Mouse (Mus musculus) heart, embryonic 14.5 days (tissue): ENCODE data around the gene Scaf8. TPM values are rescaled to one million over a fixed set of nuclear protein-coding genes. Genes with fewer than 3 reads are reported as not detected.
"Not testable (repeated sequence)": the region's sequence is repeated elsewhere in the genome, so short reads cannot be mapped to it uniquely, and the experiment has no call there.

Source experiments
- ATAC-seq: fragments of 200-750 bp; cut with Nextera tagmentation; 2 replicates; pipeline ENCODE4 v1.8.0; 2017; ENCODE audit warnings: low read depth, moderate TSS enrichment; ENCODE audit not compliant: insufficient number of reproducible peaks, insufficient read depth, low FRiP score
- H3K27ac ChIP-seq, 2 experiments: fragments of 200-500 bp in 1 of 2; fragments of 300-500 bp in 1 of 2; sonication (generic) in 1 of 2; replicated peaks in 1 of 2; 2 replicates each; pipeline ENCODE4 v1.5.1; 2012 to 2014; ENCODE audit warnings: low read depth in 2 of 2, low read length in 2 of 2, control low read depth in 1 of 2, mild to moderate bottlenecking in 1 of 2, mixed read lengths in 1 of 2; ENCODE audit not compliant: control insufficient read depth in 1 of 2, insufficient read depth in 1 of 2
- H3K27me3 ChIP-seq: fragments of 300-500 bp; sonication (generic); 2 replicates; pipeline ENCODE4 v1.6.1; 2014; ENCODE audit warnings: mild to moderate bottlenecking, low read length, control low read depth; ENCODE audit not compliant: control insufficient read depth, insufficient read depth
- H3K36me3 ChIP-seq: fragments of 300-500 bp; sonication (generic); 2 replicates; pipeline ENCODE4 v1.6.1; 2014; ENCODE audit warnings: mild to moderate bottlenecking, control low read depth, low read length, mixed read lengths; ENCODE audit not compliant: control insufficient read depth, insufficient read depth
- H3K4me1 ChIP-seq, 2 experiments: fragments of 200-500 bp in 1 of 2; fragments of 300-500 bp in 1 of 2; sonication (generic) in 1 of 2; 2 replicates each; pipeline ENCODE4 v1.6.1; 2012 to 2014; ENCODE audit warnings: low read length in 2 of 2, control low read depth in 1 of 2, mixed read lengths in 1 of 2; ENCODE audit not compliant: control insufficient read depth in 2 of 2, insufficient read depth in 2 of 2
- H3K4me2 ChIP-seq: fragments of 300-500 bp; sonication (generic); 2 replicates; pipeline ENCODE4 v1.6.1; 2014; ENCODE audit warnings: mild to moderate bottlenecking, low read length
- H3K4me3 ChIP-seq, 2 experiments: fragments of 200-500 bp in 1 of 2; fragments of 300-500 bp in 1 of 2; sonication (generic) in 1 of 2; 2 replicates each; pipeline ENCODE4 v1.5.1; 2012 to 2014; ENCODE audit warnings: low read length in 2 of 2, mild to moderate bottlenecking in 2 of 2, control low read depth in 1 of 2, low read depth in 1 of 2, moderate library complexity in 1 of 2; ENCODE audit not compliant: control insufficient read depth in 1 of 2, insufficient read depth in 1 of 2
- H3K9ac ChIP-seq: fragments of 300-500 bp; sonication (generic); 2 replicates; pipeline ENCODE4 v1.6.1; 2014; ENCODE audit warnings: mild to moderate bottlenecking, low read length
- H3K9me3 ChIP-seq: fragments of 300-500 bp; sonication (generic); 2 replicates; pipeline ENCODE4 v1.6.1; 2016; ENCODE audit warnings: low read length, control low read depth; ENCODE audit not compliant: control insufficient read depth
- WGBS: fragments of 180-500 bp; shearing (Covaris S2); extraction: QIAGEN DNeasy Blood & Tissue Kit; methylation state at CpG from one replicate; pipeline ENCODE4 v1.1.7; 2014; 5-methylcytosine and 5-hydroxymethylcytosine counted together
- polyA plus RNA-seq: library from polyadenylated mRNA; unstranded; fragments of >200 nt; fragmentation: Nextera tagmentation; extraction: Ambion mirVana; gene quantifications from 2 replicates; pipeline ENCODE4 v1.2.1, GENCODE M21; 2014

Gene Scaf8
- polyA plus RNA-seq, 1 experiment from 2014 or later, result 16.8 TPM

DNA sequence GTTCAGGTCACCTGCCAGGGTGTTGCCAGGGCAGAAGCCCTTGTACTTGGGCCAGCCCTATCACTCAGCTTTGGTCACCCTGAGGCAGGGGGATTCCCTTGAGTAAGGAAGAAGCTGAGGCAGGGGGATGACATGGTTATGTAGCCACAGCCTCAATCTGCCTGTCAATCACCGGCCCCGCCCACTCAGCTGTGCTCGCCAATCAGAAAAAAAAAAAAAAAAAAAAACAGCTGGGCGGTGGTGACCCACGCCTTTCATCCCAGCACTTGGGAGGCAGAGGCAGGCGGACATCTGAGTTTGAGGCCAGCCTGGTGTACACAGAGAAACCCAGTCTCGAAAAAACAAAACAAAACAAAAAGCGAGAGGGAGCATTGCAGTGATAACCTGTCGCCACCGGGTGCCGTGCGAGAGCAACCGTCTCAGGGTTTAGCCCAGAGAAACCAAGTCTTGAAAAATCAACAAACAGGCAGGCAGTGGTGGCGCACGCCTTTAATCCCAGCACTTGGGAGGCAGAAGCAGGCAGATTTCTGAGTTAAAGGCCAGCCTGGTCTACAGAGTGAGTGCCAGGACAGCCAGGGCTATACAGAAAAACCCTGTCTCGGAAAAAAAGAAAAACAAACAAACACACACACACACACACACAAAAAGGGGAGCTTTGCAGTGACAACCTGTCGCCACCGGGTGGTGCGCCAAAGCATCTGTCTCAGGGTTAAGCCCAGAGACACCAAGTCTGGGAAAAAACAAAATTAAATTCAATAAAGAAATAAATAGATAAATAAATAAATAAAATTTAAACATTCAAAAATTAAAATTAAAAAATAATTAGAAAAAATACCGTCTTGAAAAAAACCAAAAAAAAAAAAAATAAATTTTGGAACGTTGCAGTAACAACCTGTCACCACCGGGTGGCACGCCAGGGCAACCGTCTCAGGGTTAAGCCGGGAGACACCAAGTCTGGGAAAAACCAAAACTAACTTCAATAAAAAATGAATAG is 31.7 kb upstream of the Scaf8 start:
- not testable (repeated sequence) for H3K4me1 ChIP-seq, ATAC-seq, H3K9me3 ChIP-seq, H3K27me3 ChIP-seq, H3K27ac ChIP-seq, H3K36me3 ChIP-seq
- H3K4me3 ChIP-seq, result peak overlapping the region; percentile 46 to 51
- peak overlapping the region; percentile 38; the same call in 1 of the 2 replicates for H3K9ac ChIP-seq
- H3K4me2 ChIP-seq, result peak overlapping the region; percentile 51
- WGBS, result 4% methylated on average over 25 of the region's 25 CpGs

DNA sequence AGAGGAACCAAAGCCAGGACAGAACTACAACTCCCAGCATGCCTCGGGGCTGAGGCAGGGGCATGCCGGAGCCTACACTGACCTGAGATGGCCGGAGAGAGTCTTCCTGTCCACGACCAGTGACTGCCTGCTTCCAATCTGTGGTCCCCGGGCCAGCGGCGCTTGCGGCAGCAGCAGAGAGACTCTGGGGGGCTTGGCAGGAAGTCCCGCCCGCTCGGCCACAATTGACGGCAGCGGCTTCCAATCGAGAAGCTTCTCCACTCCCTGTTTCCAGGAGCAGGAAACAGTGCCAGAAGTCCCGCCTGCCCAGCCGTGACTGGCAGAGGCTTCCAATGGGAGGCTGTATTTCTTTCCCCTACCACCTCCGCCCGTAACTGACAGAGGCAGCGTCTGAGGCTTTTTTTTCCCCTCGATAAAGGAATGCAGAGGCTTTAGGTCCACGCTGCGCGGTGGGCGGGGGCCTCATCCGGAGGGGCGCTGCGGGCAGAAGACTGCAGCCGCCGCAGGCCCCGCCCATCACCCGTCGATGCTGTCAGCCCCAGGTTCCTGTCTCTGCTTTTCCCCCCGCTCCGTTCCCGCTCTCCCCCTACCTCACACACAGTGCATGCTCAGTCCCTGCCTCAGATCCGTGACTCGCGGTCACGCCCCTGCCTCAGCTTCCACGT is 30.8 kb upstream of the Scaf8 start:
- H3K36me3 ChIP-seq, result no peaks in the 10 kb centered on the region
- H3K27me3 ChIP-seq, result no peaks in the 10 kb centered on the region
- peak overlapping the region; percentile 84 to 87 for H3K27ac ChIP-seq
- peak overlapping the region; percentile 77 for H3K4me2 ChIP-seq
- ATAC-seq, result peak; percentile 54
- H3K9me3 ChIP-seq, result no peaks in the 10 kb centered on the region
- H3K4me3 ChIP-seq, result peak overlapping the region; percentile 51 to 59
- no peaks in the 10 kb centered on the region; a peak in 1 of 4 replicates for H3K4me1 ChIP-seq
- peak overlapping the region; percentile 74 for H3K9ac ChIP-seq
- under 1% methylated on average over 35 of the region's 40 CpGs for WGBS

DNA sequence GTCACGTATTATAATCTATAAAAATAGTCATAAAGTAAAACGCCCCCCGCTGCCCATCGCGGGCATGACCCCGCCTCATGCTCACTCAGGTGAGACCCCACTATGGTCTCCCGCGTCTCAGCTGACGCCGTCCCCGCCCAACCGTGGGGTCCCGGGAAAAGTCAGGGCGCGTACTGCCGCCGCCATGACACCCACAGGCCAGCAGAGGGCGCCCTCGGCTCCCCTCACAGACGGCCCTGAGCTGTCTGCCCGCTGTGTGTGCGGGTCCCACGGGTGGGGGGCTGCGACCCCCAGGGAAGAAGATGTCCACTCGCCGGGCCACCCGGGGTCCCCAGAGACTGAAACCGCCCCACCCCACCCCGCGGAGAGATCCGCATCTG is 30.2 kb upstream of the Scaf8 start:
- peak overlapping the region; percentile 74 for H3K9ac ChIP-seq

DNA sequence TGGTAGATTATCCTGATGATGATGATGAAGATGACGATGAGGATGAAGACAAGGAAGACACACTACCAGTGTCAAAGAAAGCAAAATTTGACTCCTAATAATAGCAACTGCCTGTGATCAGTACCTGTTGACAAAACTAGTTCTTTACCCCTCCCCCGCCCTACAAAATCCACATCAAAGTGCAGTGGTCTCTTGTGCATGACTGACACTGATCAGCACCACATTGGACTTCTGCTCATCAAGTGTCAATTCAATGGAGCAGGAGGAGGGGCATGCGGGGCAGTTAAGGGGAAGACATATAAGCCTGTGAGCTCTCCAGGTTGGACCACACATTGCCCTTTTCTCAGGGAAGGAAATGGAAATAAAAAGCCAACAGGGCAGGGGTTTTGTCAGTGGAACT is 29.6 kb upstream of the Scaf8 start:
- 57% methylated on average over 3 of the region's 3 CpGs for WGBS
- H3K36me3 ChIP-seq, result no peaks in the 10 kb centered on the region
- ATAC-seq, result no peak
- H3K9ac ChIP-seq, result peak overlapping the region; percentile 74
- no peak overlapping the region; a peak in 1 of 4 replicates for H3K27ac ChIP-seq
- no peaks in the 10 kb centered on the region; a peak in 1 of 4 replicates for H3K4me1 ChIP-seq
- peak overlapping the region; percentile 51 to 59 for H3K4me3 ChIP-seq
- H3K4me2 ChIP-seq, result peak overlapping the region; percentile 77
- no peaks in the 10 kb centered on the region for H3K9me3 ChIP-seq
- H3K27me3 ChIP-seq, result no peaks in the 10 kb centered on the region

More for the DNA sequence above, 30.2 kb upstream of the Scaf8 start:
- H3K27ac ChIP-seq, result peak overlapping the region; percentile 84 to 87
- H3K27me3 ChIP-seq, result no peaks in the 10 kb centered on the region
- no peaks in the 10 kb centered on the region for H3K9me3 ChIP-seq
- WGBS, result 0% methylated on average over 31 of the region's 31 CpGs
- no peaks in the 10 kb centered on the region for H3K36me3 ChIP-seq
- H3K4me3 ChIP-seq, result peak overlapping the region; percentile 51 to 59
- no peaks in the 10 kb centered on the region; a peak in 1 of 4 replicates for H3K4me1 ChIP-seq
- H3K4me2 ChIP-seq, result peak overlapping the region; percentile 77
- ATAC-seq, result peak; percentile 7; the same call in 1 of the 2 replicates

DNA sequence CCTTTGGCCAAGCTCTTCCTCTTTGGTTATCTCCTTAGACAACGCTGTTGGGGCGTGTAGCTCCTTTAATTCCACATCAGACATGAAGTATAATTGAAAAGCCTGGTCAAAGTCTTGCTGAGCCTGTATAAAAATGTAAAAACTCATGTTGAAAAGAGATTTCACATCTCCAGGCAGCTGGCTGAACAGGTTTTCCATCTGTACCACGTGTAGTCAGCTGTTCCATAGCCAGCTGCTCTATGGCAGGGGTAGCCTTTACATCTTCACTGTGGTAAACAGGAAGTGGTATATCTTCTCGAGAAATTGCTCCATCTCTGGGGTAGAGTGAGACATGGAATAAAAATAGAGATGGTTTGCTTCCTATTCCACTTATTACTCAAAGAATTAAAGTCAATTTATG is 22.1 kb upstream of the Scaf8 start:
- 51% methylated on average over 4 of the region's 4 CpGs for WGBS
- Histone ChIP-seq H3K4me3 (no peak overlapping the region), H3K36me3 (no peaks in the 10 kb centered on the region), H3K4me1 (no peaks in the 10 kb centered on the region), H3K27me3 (no peaks in the 10 kb centered on the region), H3K9me3 (no peaks in the 10 kb centered on the region), H3K9ac (no peak overlapping the region), H3K4me2 (no peak overlapping the region), H3K27ac (no peak overlapping the region)
- ATAC-seq, result no peak

DNA sequence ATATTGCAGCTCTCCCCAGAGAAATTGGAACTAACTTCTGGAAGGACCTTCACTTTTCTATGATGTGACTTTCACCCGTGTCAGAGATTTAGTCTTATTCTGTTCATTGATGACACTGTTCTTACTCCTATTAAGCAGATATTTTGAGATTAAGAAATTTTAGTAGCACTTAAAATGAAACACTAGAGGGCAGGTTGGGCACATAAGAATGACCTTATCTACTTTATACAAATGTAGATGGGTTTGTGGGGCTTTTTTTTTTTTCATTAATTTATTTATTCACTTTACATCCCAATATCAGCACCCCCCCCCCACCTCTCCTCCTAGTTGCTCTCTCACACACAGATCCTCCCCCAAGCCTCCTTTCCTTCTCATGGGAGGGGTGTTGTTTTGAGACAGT is 15.5 kb upstream of the Scaf8 start:
- not testable (repeated sequence) for H3K36me3 ChIP-seq, ATAC-seq, H3K9me3 ChIP-seq, H3K27me3 ChIP-seq, H3K4me2 ChIP-seq, H3K27ac ChIP-seq, H3K4me3 ChIP-seq, H3K4me1 ChIP-seq, H3K9ac ChIP-seq
- 57% methylated on average over 1 of the region's 1 CpGs for WGBS

DNA sequence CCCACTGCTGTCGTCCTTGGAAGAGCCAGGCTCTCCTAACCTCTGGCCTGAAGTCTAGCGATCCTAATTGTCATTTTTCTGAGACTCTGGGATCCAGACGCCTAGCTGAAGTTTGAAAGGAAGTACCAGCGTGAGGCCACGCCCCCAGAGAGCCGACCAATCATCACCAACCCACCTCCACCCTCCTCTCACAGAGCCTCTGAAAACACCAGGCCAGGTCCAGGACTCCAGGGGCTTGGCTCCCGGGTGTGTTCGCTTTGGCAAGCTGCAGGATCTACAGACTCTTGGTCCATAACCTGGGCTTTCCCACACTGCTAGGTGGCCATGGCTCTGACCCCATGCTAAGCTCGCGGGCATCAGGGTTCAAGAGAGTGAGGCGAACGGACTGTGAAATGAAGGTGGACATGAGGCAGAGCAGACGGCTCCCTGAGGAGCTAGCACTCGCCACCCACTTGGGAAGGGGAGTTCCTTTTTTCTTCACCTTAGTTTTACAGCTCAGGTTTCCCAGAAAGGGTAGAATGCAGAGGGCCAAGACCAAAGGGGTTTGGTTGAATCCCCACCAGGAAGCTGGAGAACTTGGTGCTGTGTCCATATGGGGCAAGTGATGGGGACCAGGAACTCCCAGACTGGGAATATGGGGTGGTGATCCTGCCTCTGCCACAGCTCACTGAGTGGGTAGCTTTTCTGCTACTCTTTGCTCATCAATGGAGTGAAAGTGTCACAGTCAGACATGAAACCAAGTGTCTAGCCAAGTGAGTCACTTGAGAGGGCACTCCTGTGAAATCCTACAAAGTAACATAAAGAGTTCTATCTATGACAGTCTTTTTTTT is 12.2 kb upstream of the Scaf8 start:
- Histone ChIP-seq H3K4me1 (peaks cover 0 to 4% of the 10 kb centered on the region in 2 experiments; a peak in 1 of 4 replicates), H3K9ac (peak overlapping the region; percentile 66), H3K27ac (no peak overlapping the region), H3K9me3 (no peaks in the 10 kb centered on the region), H3K27me3 (no peaks in the 10 kb centered on the region), H3K36me3 (no peaks in the 10 kb centered on the region), H3K4me3 (peak overlapping the region; percentile 40 to 53), H3K4me2 (peak overlapping the region; percentile 83)
- 1% methylated on average over 14 of the region's 14 CpGs for WGBS
- ATAC-seq, result peak; percentile 85
